Mouse (Mus musculus) intestine, embryonic 16.5 days (tissue): Measurements from ENCODE around the gene Itih2. TPM values are rescaled to one million over a fixed set of nuclear protein-coding genes. Genes with fewer than 3 reads are reported as not detected.

ENCODE experiments used
- ATAC-seq: fragments of 200-750 bp; cut with Nextera tagmentation; 2 replicates; pipeline ENCODE4 v1.8.0; 2017; ENCODE audit warnings: moderate TSS enrichment, moderate library complexity
- H3K27ac ChIP-seq: fragments of 300-500 bp; sonication (generic); 2 replicates; pipeline ENCODE4 v1.5.1; 2014; ENCODE audit warnings: mild to moderate bottlenecking, low read length
- H3K27me3 ChIP-seq: fragments of 300-500 bp; sonication (generic); replicated peaks from 2 replicates; pipeline ENCODE4 v1.6.1; 2014; ENCODE audit warnings: low read length, control low read depth, mixed read lengths; ENCODE audit not compliant: control insufficient read depth, insufficient read depth
- H3K36me3 ChIP-seq: fragments of 300-500 bp; sonication (generic); 2 replicates; pipeline ENCODE4 v1.6.1; 2014; ENCODE audit warnings: low read length, control low read depth; ENCODE audit not compliant: control insufficient read depth, insufficient read depth
- H3K4me1 ChIP-seq: fragments of 300-500 bp; sonication (generic); 2 replicates; pipeline ENCODE4 v1.6.1; 2014; ENCODE audit warnings: low read length, control low read depth, mixed read lengths; ENCODE audit not compliant: control insufficient read depth, insufficient read depth
- H3K4me2 ChIP-seq: fragments of 300-500 bp; sonication (generic); 2 replicates; pipeline ENCODE4 v1.6.1; 2014; ENCODE audit warnings: low read depth, low read length, control low read depth
- H3K4me3 ChIP-seq: fragments of 300-500 bp; sonication (generic); 2 replicates; pipeline ENCODE4 v1.5.1; 2014; ENCODE audit warnings: mild to moderate bottlenecking, low read length
- H3K9ac ChIP-seq: fragments of 300-500 bp; sonication (generic); 2 replicates; pipeline ENCODE4 v1.6.1; 2014; ENCODE audit warnings: low read depth, low read length
- H3K9me3 ChIP-seq: fragments of 300-500 bp; sonication (generic); 2 replicates; pipeline ENCODE4 v1.6.1; 2016; ENCODE audit warnings: low read length, control low read depth; ENCODE audit not compliant: control insufficient read depth
- WGBS: fragments of 180-500 bp; shearing (Covaris S2); extraction: QIAGEN DNeasy Blood & Tissue Kit; methylation state at CpG from one replicate; pipeline ENCODE4 v1.1.7; 2014; 5-methylcytosine and 5-hydroxymethylcytosine counted together
- polyA plus RNA-seq: library from polyadenylated mRNA; unstranded; fragments of >200 nt; fragmentation: Nextera tagmentation; extraction: Ambion mirVana; gene quantifications from 2 replicates; pipeline ENCODE4 v1.2.1, GENCODE M21; 2015

Gene Itih2
- polyA plus RNA-seq, 1 experiment from 2014 or later = 7.6 TPM

GRCm38 (mm10) chr2:10094327-10095100 is 36.7 kb downstream of the Itih2 start:
- WGBS = 60% methylated on average over 14 of the region's 14 CpGs
- Histone ChIP-seq H3K9me3 (no peaks in the 10 kb centered on the region), H3K9ac (no peak overlapping the region), H3K27me3 (no peaks in the 10 kb centered on the region), H3K27ac (peak overlapping the region; percentile 28; the same call in 1 of the 2 replicates), H3K4me3 (no peak overlapping the region), H3K4me1 (no peaks in the 10 kb centered on the region), H3K36me3 (peaks cover 11% of the 10 kb centered on the region; the same call in 1 of the 2 replicates), H3K4me2 (no peak overlapping the region)
- ATAC-seq = peak; percentile 85

- H3K9ac ChIP-seq = no peak overlapping the region
- no peak overlapping the region for H3K4me2 ChIP-seq
- no peak overlapping the region for H3K4me3 ChIP-seq
- peaks cover 16% of the 10 kb centered on the region for H3K36me3 ChIP-seq
- no peaks in the 10 kb centered on the region for H3K27me3 ChIP-seq
- H3K9me3 ChIP-seq = no peaks in the 10 kb centered on the region
- ATAC-seq = no peak
- WGBS = 84% methylated on average over 8 of the region's 8 CpGs
- 0 out of 2 replicates have a peak, but pooled peaks cover 4% of the 10 kb centered on the region for H3K4me1 ChIP-seq
- no peak overlapping the region for H3K27ac ChIP-seq
These were observed 43.8 kb downstream of the Itih2 start for GRCm38 (mm10) chr2:10087256-10087850.

GRCm38 (mm10) chr2:10082737-10083136 is 48.5 kb downstream of the Itih2 start:
- Histone ChIP-seq H3K4me3 (no peak overlapping the region), H3K9ac (no peak overlapping the region), H3K27me3 (no peaks in the 10 kb centered on the region), H3K36me3 (peaks cover 5% of the 10 kb centered on the region; the same call in 1 of the 2 replicates), H3K4me1 (peaks cover 24% of the 10 kb centered on the region), H3K27ac (no peak overlapping the region), H3K9me3 (no peaks in the 10 kb centered on the region), H3K4me2 (no peak overlapping the region)
- WGBS = 70% methylated on average over 1 of the region's 1 CpGs
- ATAC-seq = no peak

GRCm38 (mm10) chr2:10081453-10082080 is 49.6 kb downstream of the Itih2 start:
- 86% methylated on average over 5 of the region's 5 CpGs for WGBS
- H3K4me2 ChIP-seq = peak overlapping the region; percentile 49
- peak overlapping the region; percentile 96 for H3K4me3 ChIP-seq
- H3K27ac ChIP-seq = no peak overlapping the region
- H3K9me3 ChIP-seq = no peaks in the 10 kb centered on the region
- no peaks in the 10 kb centered on the region for H3K27me3 ChIP-seq
- H3K9ac ChIP-seq = peak overlapping the region; percentile 42; the same call in 1 of the 2 replicates
- H3K4me1 ChIP-seq = peaks cover 33% of the 10 kb centered on the region
- no peak for ATAC-seq
- H3K36me3 ChIP-seq = no peaks in the 10 kb centered on the region; the same call in 1 of the 2 replicates

- no peaks in the 10 kb centered on the region for H3K9me3 ChIP-seq
These were observed 50.7 kb downstream of the Itih2 start, which contains the start of the genes Atp5c1 and Kin for GRCm38 (mm10) chr2:10080310-10081010. Atp5c1 (minus strand) TSS chr2:10080510. Kin (plus strand) TSS chr2:10080593.

DNA sequence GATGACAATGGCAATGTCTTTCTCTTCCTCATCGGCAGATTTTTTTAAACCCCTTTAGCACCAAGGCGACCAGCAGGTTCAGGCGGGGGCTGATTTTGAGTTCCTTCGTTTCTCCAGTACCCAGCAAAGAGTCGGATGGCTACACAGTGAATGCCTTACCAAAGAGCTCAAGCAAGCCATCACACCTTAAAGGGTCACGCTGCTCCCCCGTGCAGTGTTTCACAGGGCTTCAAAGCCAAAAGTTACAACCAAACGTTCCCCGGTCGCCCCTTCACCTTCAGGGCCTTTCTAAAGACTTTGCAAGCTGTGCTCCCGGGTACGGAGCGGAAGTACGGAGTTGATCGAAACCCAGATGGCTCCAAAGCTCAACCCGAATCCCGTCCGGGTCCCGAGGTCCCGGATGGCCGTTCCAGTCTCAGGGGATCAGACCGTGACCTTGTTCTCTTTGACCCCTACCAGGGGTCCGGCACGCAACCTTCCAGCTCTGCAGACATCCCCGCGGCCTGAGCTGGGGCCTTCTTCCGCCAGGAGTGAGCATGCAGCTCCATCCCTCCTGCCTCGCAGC is 51.4 kb downstream of the Itih2 start:
- WGBS = 0% methylated on average over 28 of the region's 28 CpGs
- Histone ChIP-seq H3K9ac (peak overlapping the region; percentile 100), H3K27me3 (no peaks in the 10 kb centered on the region), H3K4me2 (peak overlapping the region; percentile 57), H3K4me1 (peaks cover 44% of the 10 kb centered on the region), H3K9me3 (no peaks in the 10 kb centered on the region), H3K4me3 (peak overlapping the region; percentile 96), H3K36me3 (no peaks in the 10 kb centered on the region; the same call in 1 of the 2 replicates), H3K27ac (peak overlapping the region; percentile 96)
- ATAC-seq = no peak

More at GRCm38 (mm10) chr2:10080310-10081010, 50.7 kb downstream of the Itih2 start, which contains the start of the genes Atp5c1 and Kin:
- WGBS = under 1% methylated on average over 61 of the region's 61 CpGs
- peak; percentile 95 for ATAC-seq
- Histone ChIP-seq H3K27ac (peak within 1 kb of the TSS; percentile 96), H3K4me1 (peaks cover 39% of the 10 kb centered on the region), H3K9ac (peak within 1 kb of the TSS; percentile 100), H3K4me3 (peak within 1 kb of the TSS; percentile 96), H3K27me3 (no peaks in the 10 kb centered on the region), H3K36me3 (no peaks in the 10 kb centered on the region; the same call in 1 of the 2 replicates), H3K4me2 (peak within 1 kb of the TSS; percentile 57)

- WGBS = 64% methylated on average over 8 of the region's 8 CpGs
- no peak overlapping the region; the same call in 1 of the 2 replicates for H3K4me2 ChIP-seq
- H3K27ac ChIP-seq = no peak overlapping the region
- no peaks in the 10 kb centered on the region for H3K27me3 ChIP-seq
- no peak overlapping the region for H3K4me3 ChIP-seq
- H3K9ac ChIP-seq = no peak overlapping the region
- H3K9me3 ChIP-seq = no peaks in the 10 kb centered on the region
- no peaks in the 10 kb centered on the region for H3K36me3 ChIP-seq
- ATAC-seq = no peak
- H3K4me1 ChIP-seq = peaks cover 50% of the 10 kb centered on the region
These were observed 54.5 kb downstream of the Itih2 start for GRCm38 (mm10) chr2:10076675-10077074.

GRCm38 (mm10) chr2:10074470-10074869 is 56.7 kb downstream of the Itih2 start:
- peak overlapping the region; percentile 25 for H3K27ac ChIP-seq
- H3K4me3 ChIP-seq = no peak overlapping the region
- H3K27me3 ChIP-seq = no peaks in the 10 kb centered on the region
- peak overlapping the region; percentile 25; the same call in 1 of the 2 replicates for H3K4me2 ChIP-seq
- no peaks in the 10 kb centered on the region for H3K9me3 ChIP-seq
- no peak overlapping the region for H3K9ac ChIP-seq
- H3K4me1 ChIP-seq = peaks cover 45% of the 10 kb centered on the region
- H3K36me3 ChIP-seq = no peaks in the 10 kb centered on the region
- WGBS = 44% methylated on average over 7 of the region's 7 CpGs
- peak; percentile 62 for ATAC-seq
